Mouse (Mus musculus): ENCODE measurements around the gene Gm49711.

DNA sequence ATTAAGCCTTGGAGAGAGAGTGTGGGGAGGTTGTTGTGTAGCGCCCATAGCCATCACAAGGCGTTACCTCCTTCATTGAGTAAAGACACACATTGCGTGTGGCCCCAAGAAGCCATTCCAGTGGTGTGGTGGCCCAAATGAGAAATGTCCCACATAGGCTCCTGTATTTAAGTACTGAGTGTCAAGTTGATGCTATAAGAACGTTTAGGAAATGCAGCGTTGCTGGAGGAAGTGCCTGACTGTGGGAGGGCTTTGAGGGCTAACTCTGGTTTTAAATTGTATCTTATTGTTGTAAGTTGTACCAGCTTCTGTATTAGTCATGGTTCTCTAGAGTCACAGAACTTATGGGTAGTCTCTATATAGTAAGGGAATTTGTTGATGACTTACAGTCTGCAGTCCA lies 49.2 kb downstream of the Gm49711 start:
- TF ChIP-seq UBTF (IDR thresholded peaks at IDR 0.05; ENCODE audit: low read depth, low read length): no peak
- no peak for TF ChIP-seq POLR2A (IDR thresholded peaks at IDR 0.05; ENCODE audit: low read depth, low read length)
- no peak for TF ChIP-seq JUND (conservative IDR thresholded peaks at IDR 0.05; ENCODE audit: low read depth, low read length)
- no peak for TF ChIP-seq ZC3H11A (IDR thresholded peaks at IDR 0.05; ENCODE audit: low read depth, low read length)
- no peak for TF ChIP-seq ZNF384 (IDR thresholded peaks at IDR 0.05; ENCODE audit: low read depth, low read length)
- no peak for TF ChIP-seq CHD2 (IDR thresholded peaks at IDR 0.05; ENCODE audit: low read length)
- TF ChIP-seq USF2 (conservative IDR thresholded peaks at IDR 0.05; ENCODE audit: low read depth, low read length): no peak
- no peak for TF ChIP-seq MEF2A (IDR thresholded peaks at IDR 0.05; ENCODE audit: borderline replicate concordance, low read depth, low read length)
- TF ChIP-seq EP300 (IDR thresholded peaks at IDR 0.05; ENCODE audit: low read length): no peak
- TF ChIP-seq MAX (IDR thresholded peaks at IDR 0.05; ENCODE audit: low read length): no peak
- no peak for TF ChIP-seq TCF12 (IDR thresholded peaks at IDR 0.05; ENCODE audit: low read depth, low read length)
